Mouse (Mus musculus) naive thymus-derived CD4-positive, alpha-beta T cell, adult 2 months (primary cell): Measurements from ENCODE around the gene Ttll11.
A peak's percentile ranks its signal among the peaks of the same experiment; 100 is the strongest.

ENCODE experiments used
- DNase-seq: peaks from one replicate; pipeline ENCODE4 v3.0.0-alpha.2; 2011; ENCODE audit warnings: low read depth

Ttll11 gene

DNA sequence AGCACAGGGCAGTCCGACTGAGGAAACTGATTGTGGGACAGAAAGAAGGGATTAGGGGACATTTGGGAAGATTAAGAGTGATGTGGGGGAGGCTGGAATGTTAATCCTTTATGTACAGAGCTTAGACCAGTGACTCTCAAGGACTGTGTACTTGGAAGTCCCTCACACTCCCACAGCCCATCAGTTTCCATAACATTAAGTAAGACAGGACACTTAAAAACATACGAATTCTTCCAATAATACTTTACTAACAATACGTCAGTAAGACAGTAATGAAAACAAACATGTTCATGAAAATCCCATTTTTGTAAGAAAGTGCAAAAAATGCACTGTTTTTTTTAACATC lies 127.6 kb downstream of the Ttll11 start:
- DNase-seq: no peak

DNA sequence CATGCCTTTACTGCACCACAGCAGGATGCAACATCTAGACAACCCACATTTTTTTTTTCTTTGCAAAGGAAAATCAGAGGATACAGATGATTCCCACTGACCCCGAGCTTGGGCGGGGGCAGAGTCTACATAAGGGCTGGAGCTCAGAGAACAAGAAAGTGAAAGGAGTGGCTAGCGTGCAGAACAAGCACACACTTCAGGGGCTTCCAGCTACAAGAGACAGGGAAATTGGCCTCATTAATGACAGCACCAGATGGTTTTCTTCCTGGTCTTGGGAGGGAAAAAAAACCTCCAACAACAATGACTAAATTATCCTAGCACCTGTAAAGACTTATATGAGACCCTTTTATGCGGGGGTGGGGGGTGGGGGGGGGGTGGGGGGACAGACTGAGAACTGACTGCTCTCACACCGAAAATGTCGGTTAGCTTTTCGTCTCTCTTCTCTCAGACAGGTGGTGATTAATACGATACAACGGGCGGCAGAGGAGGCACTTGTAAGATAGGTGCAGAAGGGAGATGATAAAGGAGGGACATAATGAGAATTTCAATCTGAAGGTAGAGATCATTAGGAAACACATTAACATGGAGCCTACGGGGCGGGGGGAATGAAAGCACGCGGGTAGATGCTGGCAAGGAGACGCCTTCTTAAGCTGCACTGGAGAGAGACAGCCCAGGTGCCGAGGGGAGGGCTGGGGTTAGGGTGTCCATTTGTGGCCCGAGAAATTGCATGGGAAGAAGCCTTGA lies 128.1 kb downstream of the Ttll11 start:
- DNase-seq: no peak

GRCm38 (mm10) chr2:35849632-35850230 lies 130.0 kb downstream of the Ttll11 start:
- DNase-seq: no peak

GRCm38 (mm10) chr2:35845611-35846504 lies 133.9 kb downstream of the Ttll11 start:
- DNase-seq: no peak

GRCm38 (mm10) chr2:35843896-35844690 lies 135.6 kb downstream of the Ttll11 start:
- no peak for DNase-seq

GRCm38 (mm10) chr2:35842780-35843474 lies 136.8 kb downstream of the Ttll11 start:
- no peak for DNase-seq

DNA sequence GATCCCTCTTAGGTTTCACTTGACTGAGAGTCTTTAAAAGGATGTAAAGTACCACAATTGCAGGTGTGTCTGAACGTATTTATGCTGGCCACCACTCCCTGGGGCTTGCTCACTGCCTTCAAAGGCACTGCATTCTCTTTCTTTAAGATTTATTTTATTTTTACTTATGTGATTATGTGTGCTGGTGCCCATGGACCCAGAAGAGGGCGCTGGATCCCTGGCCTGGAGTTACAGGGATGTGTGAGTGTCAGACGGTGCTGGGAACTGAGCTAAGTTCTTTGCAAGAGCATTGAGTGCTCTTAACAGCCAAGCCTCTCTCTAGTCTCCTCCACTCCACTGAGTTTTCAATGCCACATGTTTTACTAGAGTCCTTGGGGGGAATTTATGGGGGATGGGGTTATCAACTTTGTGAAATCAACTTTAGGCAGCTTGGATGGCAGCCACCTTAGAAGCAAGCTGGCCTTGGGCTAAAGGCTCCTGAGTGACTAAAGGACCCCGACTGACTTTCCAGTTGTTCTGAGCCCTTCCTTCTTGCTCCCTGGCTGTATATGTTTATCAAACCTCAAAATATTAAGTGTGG lies 137.8 kb downstream of the Ttll11 start:
- DNase-seq: no peak

DNA sequence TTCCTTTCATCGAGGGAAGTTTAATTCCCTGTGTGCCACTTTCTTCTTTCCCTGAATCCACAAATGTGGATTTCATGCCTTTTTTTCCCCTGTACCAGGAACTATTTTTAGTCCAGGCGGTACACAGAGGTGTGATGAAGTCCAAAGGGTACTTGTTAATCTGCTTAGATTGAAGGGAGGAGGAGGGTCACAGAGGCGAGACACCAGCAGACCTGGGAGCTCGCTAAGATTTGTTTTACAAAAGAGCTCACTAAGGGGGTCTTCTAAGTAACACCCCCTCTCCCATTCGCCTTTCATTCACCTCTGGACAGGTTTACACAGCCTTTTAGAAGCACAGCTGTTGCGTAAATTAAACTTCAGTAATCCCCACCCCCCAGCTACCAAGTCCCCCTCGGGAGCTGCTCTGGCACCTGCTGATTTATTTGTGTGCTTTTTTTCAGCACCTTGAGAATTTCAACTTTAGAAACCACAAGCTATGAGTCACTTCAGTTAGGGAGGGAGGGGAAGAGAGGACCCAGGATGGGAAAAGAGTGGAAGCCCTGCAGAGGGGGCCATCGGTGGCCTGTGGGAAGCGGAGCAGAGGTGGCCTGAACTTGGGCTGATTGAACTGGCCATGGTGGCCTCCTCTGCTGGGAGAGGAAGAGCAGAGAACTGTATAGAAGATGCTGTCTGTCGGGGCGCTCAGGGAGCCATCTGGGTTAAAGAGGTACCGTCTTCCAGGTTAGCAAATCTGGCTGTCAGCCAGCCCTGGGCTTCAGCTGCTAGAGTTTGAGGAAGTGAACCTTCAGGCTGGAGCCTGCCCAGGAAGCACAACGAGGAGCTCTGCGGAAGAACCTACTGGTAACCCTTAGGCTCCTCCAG lies 138.5 kb downstream of the Ttll11 start:
- DNase-seq: peak; percentile 22

GRCm38 (mm10) chr2:35838751-35839479 lies 140.8 kb downstream of the Ttll11 start:
- DNase-seq: no peak

GRCm38 (mm10) chr2:35834198-35834913 lies 145.4 kb downstream of the Ttll11 start:
- DNase-seq: no peak

DNA sequence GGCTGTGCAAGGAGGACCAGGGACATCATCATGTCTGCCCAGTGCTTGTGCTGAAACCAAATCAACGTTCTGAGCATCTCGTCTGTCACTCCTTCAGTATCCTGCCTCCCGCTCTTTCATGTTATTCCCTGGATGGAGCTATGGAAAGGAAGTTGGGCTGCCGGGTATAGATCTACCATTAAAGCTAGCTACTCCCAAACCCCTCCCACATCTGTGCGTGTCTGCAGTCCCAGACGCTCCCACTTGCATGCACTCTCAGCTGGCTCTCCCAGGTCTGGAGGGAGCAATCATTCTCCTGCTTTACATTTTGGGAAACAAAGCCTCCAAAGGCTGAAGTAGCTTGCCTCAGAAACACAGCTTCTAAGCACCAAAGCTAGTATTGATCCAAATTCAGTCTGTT lies 146.2 kb downstream of the Ttll11 start:
- no peak for DNase-seq

GRCm38 (mm10) chr2:35832742-35833425 lies 146.8 kb downstream of the Ttll11 start:
- DNase-seq: no peak

- DNase-seq: no peak
Observed at GRCm38 (mm10) chr2:35831904-35832581, 147.7 kb downstream of the Ttll11 start.

GRCm38 (mm10) chr2:35830966-35831903 lies 148.5 kb downstream of the Ttll11 start:
- DNase-seq: peak; percentile 5

DNA sequence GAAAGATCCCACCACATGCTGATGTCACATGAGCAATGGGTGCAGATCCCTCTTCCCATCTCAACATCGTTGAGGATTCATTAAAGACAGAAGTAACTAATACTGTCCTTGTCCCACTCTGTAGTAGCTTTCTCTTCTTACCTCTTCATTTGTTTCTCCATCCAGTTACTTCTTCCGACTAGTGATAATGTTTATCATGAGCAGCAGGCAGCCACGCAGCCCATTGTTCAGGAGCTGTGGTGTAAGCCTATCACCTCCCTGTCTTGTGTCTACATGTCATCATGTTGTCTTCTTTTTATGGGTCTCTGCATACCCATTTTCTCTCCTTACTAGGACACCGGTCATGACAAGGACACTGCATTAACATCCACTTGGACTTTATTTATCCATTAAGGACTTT lies 150.6 kb downstream of the Ttll11 start:
- DNase-seq: no peak

DNA sequence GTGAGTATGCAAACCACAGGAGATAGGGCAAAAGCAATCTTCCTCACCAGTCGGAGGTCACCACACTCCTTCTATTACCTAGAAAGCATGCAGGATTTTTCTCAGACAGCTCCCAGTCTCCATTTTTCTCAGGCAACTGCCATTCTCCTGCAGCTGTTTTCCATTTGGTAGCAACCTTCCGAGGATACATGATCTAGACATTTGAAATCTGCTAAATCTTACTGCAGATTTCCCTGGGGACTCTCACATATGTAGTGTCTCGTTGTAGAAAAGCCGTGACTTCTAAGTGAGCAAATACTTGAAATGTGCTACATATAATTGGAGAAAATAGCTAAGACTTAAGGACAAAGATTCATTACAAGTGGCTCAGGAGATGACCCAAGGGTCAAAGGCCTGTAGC lies 151.8 kb downstream of the Ttll11 start:
- no peak for DNase-seq
